Mouse (Mus musculus): ENCODE measurements around the gene Cpsf4. TPM values are rescaled to one million over a fixed set of nuclear protein-coding genes. Genes with fewer than 3 reads are reported as not detected.
"Not testable (repeated sequence)": the region's sequence is repeated elsewhere in the genome, so short reads cannot be mapped to it uniquely, and the experiment has no call there.

Gene Cpsf4
- total and polyA plus RNA-seq, 3 experiments = 10.4 to 12.1 (median 11.0) TPM

DNA sequence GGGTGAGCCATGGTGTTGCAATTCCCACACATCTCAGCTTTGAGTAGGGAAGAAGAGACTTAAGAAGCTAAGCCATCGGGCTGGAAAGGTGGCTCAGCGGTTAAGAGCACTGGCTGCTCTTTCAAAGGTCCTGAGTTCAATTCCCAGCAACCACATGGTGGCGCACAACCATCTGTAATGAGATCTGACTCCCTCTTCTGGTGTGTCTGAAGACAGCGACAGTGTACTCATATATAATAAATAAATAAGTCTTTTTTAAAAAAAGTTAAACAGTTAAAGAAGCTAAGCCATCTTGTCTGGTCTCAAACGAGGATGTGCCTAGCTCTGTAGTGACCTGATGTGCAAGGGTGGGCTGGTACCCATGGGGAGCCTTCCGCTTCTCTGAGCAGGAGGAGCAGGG, 33.7 kb upstream of the Cpsf4 start:
- H3K36me3 ChIP-seq (ENCODE audit: control insufficient read depth, insufficient read depth, low read length); H3K27me3 ChIP-seq (ENCODE audit: control insufficient read depth, insufficient read depth, low read length); H3K79me2 ChIP-seq (replicated peaks; ENCODE audit: control insufficient read depth, insufficient read depth, low read length); H3K4me3 ChIP-seq; intact Hi-C loops (cut with DNase I); H3K9ac ChIP-seq (ENCODE audit: low read depth, low read length); H3K27ac ChIP-seq; DNase-seq: not testable (repeated sequence)
- peaks cover 12% of the 10 kb centered on the region for H3K4me1 ChIP-seq (ENCODE audit: control insufficient read depth, insufficient read depth, low read length)
- TF ChIP-seq CTCF (IDR thresholded peaks at IDR 0.05) = 0 out of 2 replicates have a peak, but pooled peaks have one; percentile 18
- 91% methylated on average over 6 of the region's 6 CpGs for WGBS

DNA sequence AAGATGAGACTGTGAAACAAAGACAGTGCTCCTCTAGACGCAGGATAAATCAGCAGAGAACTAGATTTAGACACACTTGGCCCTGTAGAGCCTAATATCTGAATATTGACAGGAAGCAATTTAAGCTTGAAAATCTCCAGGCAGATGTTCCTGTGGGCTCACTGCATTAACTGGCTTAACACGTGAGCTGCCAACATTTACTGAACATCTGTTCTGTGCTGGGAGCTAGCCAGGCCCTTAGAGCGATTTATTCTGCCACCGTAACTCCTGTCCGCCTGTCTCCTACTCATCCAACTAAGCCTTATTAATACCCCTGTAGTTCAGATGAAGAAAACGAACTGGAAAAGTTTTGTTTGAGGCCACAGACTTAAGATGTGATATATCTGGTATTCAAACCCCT, 28.2 kb upstream of the Cpsf4 start:
- peaks cover 4% of the 10 kb centered on the region for H3K79me2 ChIP-seq (replicated peaks; ENCODE audit: control insufficient read depth, insufficient read depth, low read length)
- DNase-seq = no peak
- H3K27me3 ChIP-seq (ENCODE audit: control insufficient read depth, insufficient read depth, low read length) = no peaks in the 10 kb centered on the region
- no peak overlapping the region for H3K27ac ChIP-seq
- 4% methylated on average over 6 of the region's 6 CpGs for WGBS
- intact Hi-C loops (cut with DNase I) = loop anchor here (2.0 kb wide), 1 partner anchor 54 kb away; the partner anchor contains the start of gene Kpna7
- peak overlapping the region; percentile 84; the same call in 1 of the 2 replicates for H3K9ac ChIP-seq (ENCODE audit: low read depth, low read length)
- H3K4me1 ChIP-seq (ENCODE audit: control insufficient read depth, insufficient read depth, low read length) = peaks cover 8% of the 10 kb centered on the region
- peak overlapping the region; percentile 85 for H3K4me3 ChIP-seq
- TF ChIP-seq POLR2A (IDR thresholded peaks at IDR 0.05; ENCODE audit: insufficient read depth, low read depth, low read length) = no peak
- no peak for TF ChIP-seq CTCF (IDR thresholded peaks at IDR 0.05)
- TF ChIP-seq EP300 (IDR thresholded peaks at IDR 0.05; ENCODE audit: insufficient read depth, low read depth, low read length) = no peak
- peaks cover 13% of the 10 kb centered on the region; the same call in 1 of the 2 replicates for H3K36me3 ChIP-seq (ENCODE audit: control insufficient read depth, insufficient read depth, low read length)

DNA sequence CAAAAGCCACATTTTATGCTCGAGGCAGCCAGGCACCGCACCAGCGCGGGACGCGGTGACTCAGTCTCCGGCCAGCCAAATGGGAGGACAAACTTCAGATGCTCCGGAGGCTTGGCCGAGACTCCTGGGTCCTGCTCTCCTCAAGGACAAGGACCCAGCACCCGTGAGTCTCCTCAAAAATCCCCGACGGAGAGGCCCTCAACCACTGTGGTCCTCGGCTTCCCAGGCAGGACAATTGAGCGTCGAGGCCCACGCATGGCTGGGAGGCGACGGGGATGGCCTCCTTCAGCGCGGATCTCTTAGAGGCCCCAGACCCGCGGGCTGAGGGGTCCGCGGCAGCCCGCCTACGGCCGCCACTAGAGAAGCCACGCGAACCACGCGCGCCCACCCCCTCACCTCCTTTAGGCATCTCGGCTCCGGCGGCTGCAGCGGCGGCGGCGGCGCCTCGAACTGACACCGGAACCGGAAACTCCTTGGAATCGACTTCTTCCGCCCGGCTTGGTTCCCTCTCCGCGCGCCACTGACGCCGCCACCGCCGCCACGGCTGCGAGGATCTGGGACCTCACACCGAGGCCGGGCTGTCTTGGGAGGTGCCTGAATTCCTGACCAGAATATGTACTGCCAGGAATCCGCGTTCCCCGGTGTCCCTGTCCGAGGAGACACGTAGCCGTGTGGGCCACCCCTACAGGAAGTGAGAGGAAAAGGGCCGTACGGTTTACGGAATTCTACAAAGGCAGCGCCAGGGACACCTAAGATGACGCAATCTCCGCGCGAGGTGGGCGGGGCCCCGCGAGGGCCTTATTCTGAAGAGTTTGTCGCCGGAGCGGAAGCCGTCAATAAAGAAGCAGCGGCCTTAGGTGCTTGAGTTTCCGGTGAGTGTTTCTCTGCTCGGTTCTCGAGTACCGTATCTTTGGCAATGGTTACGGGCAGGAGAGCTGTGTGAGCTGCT, 27.2 kb upstream of the Cpsf4 start, which contains the start of the genes Pdap1 and Bud31:
TSS of gene Pdap1 (minus strand) at position 668 of the 949 bp plus-strand sequence.
TSS of gene Bud31 (plus strand) at position 792 of the 949 bp plus-strand sequence.
- intact Hi-C loops (cut with DNase I) = loop anchor here (1.0 to 2.0 kb wide), 4 partner anchors 23 to 61 kb away; partner anchors contain the start of genes Cpsf4, Kpna7, Ptcd1 and Zkscan14
- Histone ChIP-seq H3K9ac (ENCODE audit: low read depth, low read length) (peak within 1 kb of the TSS; percentile 84), H3K4me1 (ENCODE audit: control insufficient read depth, insufficient read depth, low read length) (peaks cover 8% of the 10 kb centered on the region), H3K27me3 (ENCODE audit: control insufficient read depth, insufficient read depth, low read length) (no peaks in the 10 kb centered on the region), H3K4me3 (peak within 1 kb of the TSS; percentile 85), H3K79me2 (replicated peaks; ENCODE audit: control insufficient read depth, insufficient read depth, low read length) (peaks cover 4% of the 10 kb centered on the region), H3K27ac (peak within 1 kb of the TSS; percentile 99), H3K36me3 (ENCODE audit: control insufficient read depth, insufficient read depth, low read length) (peaks cover 15% of the 10 kb centered on the region; the same call in 1 of the 2 replicates)
- DNase-seq = peak; percentile 95 to 97
- under 1% methylated on average over 84 of the region's 84 CpGs for WGBS
- TF ChIP-seq CTCF (IDR thresholded peaks at IDR 0.05) = no peak
- peak; percentile 94 for TF ChIP-seq POLR2A (IDR thresholded peaks at IDR 0.05; ENCODE audit: insufficient read depth, low read depth, low read length)
- peak; percentile 93 for TF ChIP-seq EP300 (IDR thresholded peaks at IDR 0.05; ENCODE audit: insufficient read depth, low read depth, low read length)

DNA sequence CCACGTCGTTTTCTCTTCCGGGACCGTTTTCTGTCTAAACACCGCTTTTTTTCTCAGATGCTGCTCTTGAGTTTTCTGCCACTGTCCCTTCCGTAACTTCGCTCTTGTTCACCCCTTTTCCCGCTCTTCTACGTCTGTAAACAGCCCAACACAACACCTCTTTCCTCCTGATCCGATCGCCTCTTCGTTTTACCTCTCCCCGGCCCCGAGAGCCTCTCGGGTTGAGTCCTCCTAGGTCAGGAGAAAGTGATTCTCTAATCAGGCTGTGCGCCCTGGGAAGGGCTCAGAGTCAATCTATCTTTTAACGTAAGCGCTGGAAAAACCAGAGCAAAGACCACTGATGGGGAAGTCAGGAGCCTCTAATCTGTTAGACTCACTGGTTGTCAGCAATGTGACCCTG, 26.4 kb upstream of the Cpsf4 start:
- under 1% methylated on average over 18 of the region's 18 CpGs for WGBS

DNA sequence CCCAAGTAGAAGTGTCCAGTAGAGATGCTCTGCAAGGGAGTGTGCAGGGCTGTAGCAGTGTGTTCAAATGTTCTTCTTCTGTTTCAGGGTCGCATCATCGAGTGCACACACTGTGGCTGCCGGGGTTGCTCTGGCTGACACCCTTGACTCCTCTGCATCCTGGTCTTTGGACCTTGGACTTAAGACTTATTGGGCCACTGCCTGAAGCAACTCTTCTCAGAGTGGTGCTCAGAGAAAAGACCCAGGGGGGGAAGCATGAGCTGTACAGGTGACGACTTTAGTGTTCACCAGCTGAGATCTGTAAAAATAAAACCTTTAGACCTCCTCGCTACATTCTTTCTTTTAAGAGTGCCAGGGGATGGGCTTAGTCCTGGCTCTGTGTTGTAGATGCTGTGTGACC, 19.3 kb upstream of the Cpsf4 start:
- H3K4me3 ChIP-seq = no peak overlapping the region
- DNase-seq = no peak
- no peak for TF ChIP-seq CTCF (IDR thresholded peaks at IDR 0.05)
- TF ChIP-seq EP300 (IDR thresholded peaks at IDR 0.05; ENCODE audit: insufficient read depth, low read depth, low read length) = no peak
- no peak for TF ChIP-seq POLR2A (IDR thresholded peaks at IDR 0.05; ENCODE audit: insufficient read depth, low read depth, low read length)
- no peaks in the 10 kb centered on the region for H3K79me2 ChIP-seq (replicated peaks; ENCODE audit: control insufficient read depth, insufficient read depth, low read length)
- H3K27ac ChIP-seq = no peak overlapping the region
- H3K4me1 ChIP-seq (ENCODE audit: control insufficient read depth, insufficient read depth, low read length) = no peaks in the 10 kb centered on the region
- 82% methylated on average over 5 of the region's 5 CpGs for WGBS
- H3K9ac ChIP-seq (ENCODE audit: low read depth, low read length) = no peak overlapping the region
- peaks cover 3% of the 10 kb centered on the region; the same call in 1 of the 2 replicates for H3K36me3 ChIP-seq (ENCODE audit: control insufficient read depth, insufficient read depth, low read length)
- H3K27me3 ChIP-seq (ENCODE audit: control insufficient read depth, insufficient read depth, low read length) = no peaks in the 10 kb centered on the region
- intact Hi-C loops (cut with DNase I) = no loop called here

More for the DNA sequence above, 26.4 kb upstream of the Cpsf4 start:
- intact Hi-C loops (cut with DNase I) = loop anchor here (1.0 to 2.0 kb wide), 3 partner anchors 24 to 60 kb away; partner anchors contain the start of genes Cpsf4, Ptcd1 and Zkscan14
- Histone ChIP-seq H3K27ac (peak overlapping the region; percentile 99), H3K27me3 (ENCODE audit: control insufficient read depth, insufficient read depth, low read length) (no peaks in the 10 kb centered on the region), H3K4me1 (ENCODE audit: control insufficient read depth, insufficient read depth, low read length) (peaks cover 8% of the 10 kb centered on the region), H3K36me3 (ENCODE audit: control insufficient read depth, insufficient read depth, low read length) (peaks cover 16% of the 10 kb centered on the region; the same call in 1 of the 2 replicates), H3K79me2 (replicated peaks; ENCODE audit: control insufficient read depth, insufficient read depth, low read length) (peaks cover 4% of the 10 kb centered on the region), H3K4me3 (peak overlapping the region; percentile 85), H3K9ac (ENCODE audit: low read depth, low read length) (peak overlapping the region; percentile 75)
- no peak for DNase-seq
- TF ChIP-seq POLR2A (IDR thresholded peaks at IDR 0.05; ENCODE audit: insufficient read depth, low read depth, low read length) = no peak
- TF ChIP-seq CTCF (IDR thresholded peaks at IDR 0.05) = no peak
- no peak for TF ChIP-seq EP300 (IDR thresholded peaks at IDR 0.05; ENCODE audit: insufficient read depth, low read depth, low read length)
